Mouse (Mus musculus) T-helper 1 cell (primary cell): ENCODE results near the gene Gh.
"Not testable (repeated sequence)": the region's sequence is repeated elsewhere in the genome, so short reads cannot be mapped to it uniquely, and the experiment has no call there.

Experiments
- in situ Hi-C: fragments of 300-600 bp; cut with MboI, MseI; formaldehyde crosslinking; loops from one replicate; pipeline ENCODE4 v1.15.1; 2025; ENCODE audit warnings: high pct_unique_total_duplicates

Gene Gh

GRCm38 (mm10) chr11:106301765-106302164 lies at the start of gene Gh:
Gene Gh, minus strand, starts transcription at chr11:106301865.
- in situ Hi-C loops = no loop called here

GRCm38 (mm10) chr11:106351253-106351652 lies 49.6 kb upstream of the Gh start:
- in situ Hi-C loops = no loop called here

GRCm38 (mm10) chr11:106350853-106351252 lies 49.2 kb upstream of the Gh start:
- in situ Hi-C loops = no loop called here

- in situ Hi-C loops = no loop called here
Observed at GRCm38 (mm10) chr11:106349772-106350171, 48.1 kb upstream of the Gh start.

- in situ Hi-C loops = no loop called here
Observed at GRCm38 (mm10) chr11:106344910-106345309, 43.2 kb upstream of the Gh start.

GRCm38 (mm10) chr11:106340990-106341520 lies 39.4 kb upstream of the Gh start:
- in situ Hi-C loops = no loop called here

- in situ Hi-C loops = not testable (repeated sequence)
Observed at GRCm38 (mm10) chr11:106339323-106339722, 37.7 kb upstream of the Gh start.

- in situ Hi-C loops = no loop called here
Observed at GRCm38 (mm10) chr11:106338870-106339269, 37.2 kb upstream of the Gh start.

GRCm38 (mm10) chr11:106338029-106338428 lies 36.4 kb upstream of the Gh start:
- in situ Hi-C loops = no loop called here

GRCm38 (mm10) chr11:106334066-106334465 lies 32.4 kb upstream of the Gh start:
- in situ Hi-C loops = no loop called here

GRCm38 (mm10) chr11:106332458-106332857 lies 30.8 kb upstream of the Gh start:
- in situ Hi-C loops = no loop called here

- in situ Hi-C loops = no loop called here
Observed at GRCm38 (mm10) chr11:106329682-106330081, 28.0 kb upstream of the Gh start.

GRCm38 (mm10) chr11:106329128-106329527 lies 27.5 kb upstream of the Gh start:
- in situ Hi-C loops = no loop called here

- in situ Hi-C loops = no loop called here
Observed at GRCm38 (mm10) chr11:106328521-106328920, 26.9 kb upstream of the Gh start.

- in situ Hi-C loops = no loop called here
Observed at GRCm38 (mm10) chr11:106326475-106326874, 24.8 kb upstream of the Gh start.

- in situ Hi-C loops = no loop called here
Observed at GRCm38 (mm10) chr11:106325566-106326206, 24.0 kb upstream of the Gh start.

GRCm38 (mm10) chr11:106324858-106325257 lies 23.2 kb upstream of the Gh start:
- in situ Hi-C loops = no loop called here

GRCm38 (mm10) chr11:106318406-106319366 lies 17.0 kb upstream of the Gh start:
- in situ Hi-C loops = no loop called here

GRCm38 (mm10) chr11:106317801-106318200 lies 16.1 kb upstream of the Gh start:
- in situ Hi-C loops = no loop called here

- in situ Hi-C loops = no loop called here
Observed at GRCm38 (mm10) chr11:106316416-106316815, 14.8 kb upstream of the Gh start.

- in situ Hi-C loops = no loop called here
Observed at GRCm38 (mm10) chr11:106314333-106314812, 12.7 kb upstream of the Gh start, which contains the start of gene Cd79b. Gene Cd79b, minus strand, starts transcription at chr11:106314762.

GRCm38 (mm10) chr11:106313533-106313932 lies 11.9 kb upstream of the Gh start:
- in situ Hi-C loops = no loop called here
